Mouse (Mus musculus): ENCODE results near the gene Scp2. TPM values are rescaled to one million over a fixed set of nuclear protein-coding genes. Genes with fewer than 3 reads are reported as not detected.
A peak's percentile ranks its signal among the peaks of the same experiment; 100 is the strongest.
"Not testable (repeated sequence)": the region's sequence is repeated elsewhere in the genome, so short reads cannot be mapped to it uniquely, and the experiment has no call there.

The Scp2 gene
- total RNA-seq (2021): 100 to 1,000 TPM; 339 to 391 TPM
- long read RNA-seq, experiment 1, transcript Scp2-202 (5 exons, 772 nt): major isoform, 447 of 543 reads
- long read RNA-seq, experiment 1, transcript Scp2-201 (16 exons, 2,640 nt): minor isoform, 73 of 543 reads
- long read RNA-seq, experiment 1, partial matches to known transcripts: 14 of 543 reads
- long read RNA-seq, experiment 1, other reads (novel, unspliced or antisense): 8 of 543 reads
- long read RNA-seq, experiment 2, transcript Scp2-201 (16 exons, 2,640 nt): minor isoform, 39 of 329 reads
- long read RNA-seq, experiment 2, transcript Scp2-202 (5 exons, 772 nt): major isoform, 207 of 329 reads
- long read RNA-seq, experiment 2, partial matches to known transcripts: 6 of 329 reads
- long read RNA-seq, experiment 2, other reads (novel, unspliced or antisense): 76 of 329 reads

DNA sequence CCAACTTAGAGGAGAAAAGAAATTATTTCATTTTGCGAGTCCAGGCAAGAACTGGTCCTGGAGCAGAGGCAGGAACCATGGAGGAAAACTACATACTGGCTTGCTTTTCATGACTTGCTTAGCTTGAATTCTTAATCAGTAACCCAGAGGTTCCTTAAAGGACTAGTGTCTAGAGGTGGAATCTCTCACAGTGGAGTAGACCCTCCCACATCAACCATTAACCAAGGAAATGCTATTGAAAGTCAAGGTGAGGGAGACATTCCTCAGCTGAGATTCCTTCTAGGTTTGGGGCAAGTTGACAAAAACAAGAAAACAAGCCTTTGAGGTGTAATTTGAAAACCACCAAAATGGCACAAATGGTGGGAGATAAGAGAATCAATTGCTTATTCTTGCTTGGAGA, at the start of gene Scp2:
TSS of gene Scp2 (minus strand) at position 119 of the 400 bp plus-strand sequence.
- DNase-seq: no peak

GRCm38 (mm10) chr4:108192821-108193323, 48.1 kb upstream of the Scp2 start:
- DNase-seq: no peak

DNA sequence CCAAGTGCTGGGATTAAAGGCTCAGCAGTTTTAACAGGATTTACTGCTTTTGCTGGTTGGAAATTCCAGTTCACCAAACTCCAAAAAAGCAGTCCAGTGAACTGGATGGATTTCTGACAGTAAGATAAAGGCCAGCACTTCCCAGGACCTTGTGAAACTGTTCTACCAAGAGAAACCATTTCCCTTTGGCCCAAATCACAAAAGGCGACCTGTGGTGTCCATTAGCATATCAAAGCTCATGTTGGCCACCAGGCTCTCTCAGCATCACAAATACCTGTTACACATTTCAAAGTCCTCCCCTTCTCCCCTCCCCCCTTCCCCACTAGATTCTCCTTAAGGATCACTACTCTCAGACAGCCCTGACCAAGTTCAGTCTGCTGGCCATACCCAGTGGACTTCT, 37.5 kb upstream of the Scp2 start:
- DNase-seq: no peak

DNA sequence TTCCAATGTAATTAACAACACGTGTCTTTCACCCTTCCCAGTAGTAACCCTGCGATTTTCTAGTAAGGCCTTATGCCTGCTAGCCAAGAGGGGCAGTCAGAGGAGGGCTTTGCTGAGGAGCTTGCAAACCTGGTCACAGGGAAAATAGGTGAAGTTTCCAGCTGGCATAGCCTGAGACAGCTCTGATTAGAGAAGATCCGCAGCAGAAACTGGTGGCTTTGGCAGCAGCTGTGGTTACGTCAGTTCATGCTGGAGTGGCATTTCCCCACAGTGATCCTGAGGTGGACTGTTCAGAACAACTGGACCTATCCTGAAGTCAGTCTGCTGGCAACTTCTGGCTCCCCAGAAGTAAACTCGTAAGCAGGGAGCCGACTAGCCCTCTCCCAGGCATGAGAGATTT, 23.3 kb upstream of the Scp2 start:
- DNase-seq: peak in 1 of 2 experiments; percentile 18

DNA sequence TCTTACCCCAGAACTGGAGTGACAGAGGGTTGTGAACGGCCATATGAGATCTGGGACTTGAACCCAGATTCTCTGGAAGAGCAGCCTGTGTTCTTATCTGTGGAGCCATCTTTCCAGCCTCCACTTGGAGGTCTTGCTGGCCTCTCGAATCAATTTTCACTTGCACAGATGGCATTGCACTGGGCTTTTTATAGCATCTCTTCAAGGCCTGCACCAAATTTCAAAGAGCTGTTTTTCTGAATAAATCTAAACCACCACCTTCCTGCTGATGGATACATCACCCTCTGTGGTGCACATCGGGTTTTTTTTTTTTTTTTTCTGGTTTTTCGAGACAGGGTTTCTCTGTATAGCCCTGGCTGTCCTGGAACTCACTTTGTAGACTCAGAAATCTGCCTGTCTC, 22.1 kb upstream of the Scp2 start:
- DNase-seq: no peak

DNA sequence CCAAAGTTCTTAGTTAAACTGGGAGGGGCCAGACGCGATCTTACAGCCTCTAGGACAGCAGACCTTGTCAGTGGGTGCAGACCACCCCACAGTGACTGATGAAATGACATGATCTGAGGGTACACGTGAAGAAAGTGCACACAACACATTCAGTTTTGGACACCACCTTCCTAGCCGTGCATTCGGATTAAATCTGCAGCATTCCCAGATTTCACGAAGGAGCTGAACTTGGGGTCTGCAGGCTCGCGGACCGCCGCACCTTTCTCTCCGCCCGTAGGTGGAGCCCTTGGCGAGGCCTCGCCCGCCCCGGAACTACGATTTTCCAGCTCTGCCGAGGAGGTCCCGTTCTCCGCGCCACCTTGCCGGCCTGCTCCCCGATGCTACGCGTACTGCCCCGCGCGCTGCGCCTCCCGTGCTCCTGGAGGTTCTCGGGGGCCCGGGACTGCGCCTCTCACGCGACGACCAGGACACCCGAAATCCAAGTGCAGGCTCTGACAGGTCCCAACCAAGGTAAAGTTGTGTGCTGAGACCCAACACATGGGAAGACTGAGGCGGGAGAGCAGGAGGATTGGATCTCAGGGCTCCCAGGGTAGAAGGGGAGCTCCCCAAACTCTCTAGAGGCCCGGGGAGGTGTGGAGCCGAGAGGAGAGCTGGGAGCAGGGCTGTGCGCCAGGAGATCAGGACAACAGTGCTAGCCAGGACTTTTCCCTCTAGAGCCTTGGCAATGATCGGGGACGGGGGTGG, 20.5 kb upstream of the Scp2 start, which contains the start of gene Echdc2:
TSS of gene Echdc2 (plus strand) at position 286 of the 744 bp plus-strand sequence.
- peak; percentile 52 to 63 for DNase-seq

DNA sequence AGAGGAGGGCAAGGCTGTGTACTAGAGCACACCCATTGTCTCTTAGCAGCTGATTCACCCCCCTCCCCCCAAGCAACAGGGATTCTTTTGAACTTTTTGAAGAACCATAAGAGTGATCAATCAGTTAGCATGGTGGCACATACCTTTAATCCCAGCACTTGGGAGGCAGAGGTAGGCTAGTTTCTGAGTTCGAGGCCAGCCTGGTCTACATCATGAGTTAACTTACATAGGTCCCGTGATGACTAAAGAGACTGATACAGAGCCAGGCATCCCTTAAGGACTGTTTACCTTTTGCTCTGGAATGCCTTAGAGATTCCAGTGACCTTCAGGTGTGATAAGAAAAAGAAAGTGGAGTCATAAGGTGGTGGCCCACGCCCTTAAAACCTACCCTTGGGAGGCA, 18.5 kb upstream of the Scp2 start:
- no peak for DNase-seq

DNA sequence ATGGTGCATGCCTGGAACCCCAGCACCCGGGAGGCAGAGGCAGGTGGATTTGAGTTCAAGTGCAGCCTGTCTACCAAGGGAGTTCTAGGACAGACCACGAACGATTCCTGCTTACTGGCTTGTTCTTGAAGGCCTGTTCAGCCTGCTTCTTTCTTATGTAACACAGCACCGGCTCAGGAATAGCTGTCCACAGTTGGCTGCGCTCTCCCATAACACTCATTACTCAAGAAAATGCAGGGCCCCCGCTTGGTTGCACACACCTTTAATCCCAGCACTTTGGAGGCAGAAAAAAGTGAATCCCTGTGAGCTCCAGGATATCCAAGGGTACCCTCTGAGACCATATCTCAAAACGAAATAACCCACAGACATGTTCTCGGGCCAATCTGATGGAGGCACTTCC, 17.1 kb upstream of the Scp2 start:
- DNase-seq: no peak

- DNase-seq: not testable (repeated sequence)
Observed at GRCm38 (mm10) chr4:108155141-108155540, 10.3 kb upstream of the Scp2 start.

DNA sequence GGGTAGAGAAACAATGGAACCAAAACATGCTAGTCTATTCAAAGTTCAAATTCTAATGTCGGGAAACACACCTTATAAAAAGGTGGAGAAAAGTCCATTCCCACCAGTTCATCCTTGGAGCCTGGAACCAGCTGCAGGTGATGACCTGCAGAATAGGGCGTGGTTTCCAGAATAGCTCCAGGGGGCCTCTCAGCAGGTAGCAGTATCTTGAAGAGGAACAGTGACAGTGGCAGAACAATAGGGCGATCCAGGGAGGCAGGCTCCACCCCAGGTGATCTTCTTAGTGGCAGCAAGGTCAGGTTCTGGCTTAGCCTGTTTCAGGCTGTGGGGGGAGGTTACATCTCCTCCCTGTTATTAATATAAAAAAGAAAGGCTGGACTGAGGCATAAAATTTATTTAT, 756 bp upstream of the Scp2 start:
- not testable (repeated sequence) for DNase-seq

DNA sequence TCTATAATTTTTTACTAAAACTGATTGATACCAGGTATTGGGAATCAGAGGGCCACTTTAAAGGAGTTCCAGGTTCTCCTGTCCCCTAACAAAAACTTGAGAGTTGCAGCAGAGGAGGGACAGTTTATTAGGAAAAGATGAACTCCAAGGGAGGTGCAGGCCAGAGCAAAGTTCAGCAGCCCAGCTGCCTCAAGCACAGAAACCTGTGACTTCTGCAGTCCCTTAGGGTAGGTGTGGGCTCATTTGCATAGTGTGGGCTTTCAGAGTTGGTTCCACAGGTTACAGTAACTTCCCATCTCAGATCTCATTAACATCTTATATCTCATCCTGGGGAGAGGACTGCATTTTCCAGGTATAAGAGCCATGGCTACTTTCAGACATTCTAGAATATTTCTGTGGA, 1.0 kb downstream of the Scp2 start:
- DNase-seq: no peak

GRCm38 (mm10) chr4:108143178-108143577, 1.6 kb downstream of the Scp2 start:
- DNase-seq: not testable (repeated sequence)

DNA sequence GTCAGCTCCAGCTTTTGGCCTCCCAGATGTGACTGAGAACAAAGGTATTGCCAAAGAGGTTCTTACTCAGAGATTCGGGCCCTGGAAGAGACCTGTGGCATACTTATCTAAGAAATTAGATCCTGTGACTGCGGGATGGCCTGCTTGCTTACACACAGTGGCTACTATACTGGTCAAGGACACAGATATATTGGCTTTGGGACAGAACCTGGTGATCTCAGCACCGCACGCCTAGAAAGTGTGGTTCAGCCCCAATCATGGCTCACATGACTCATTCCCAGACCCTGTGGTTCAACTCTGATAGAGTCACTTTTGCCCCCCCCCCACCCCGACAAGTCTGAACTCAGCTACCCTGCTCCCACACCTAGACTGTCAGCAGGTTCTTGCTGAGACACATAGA, 7.9 kb downstream of the Scp2 start:
- no peak for DNase-seq

DNA sequence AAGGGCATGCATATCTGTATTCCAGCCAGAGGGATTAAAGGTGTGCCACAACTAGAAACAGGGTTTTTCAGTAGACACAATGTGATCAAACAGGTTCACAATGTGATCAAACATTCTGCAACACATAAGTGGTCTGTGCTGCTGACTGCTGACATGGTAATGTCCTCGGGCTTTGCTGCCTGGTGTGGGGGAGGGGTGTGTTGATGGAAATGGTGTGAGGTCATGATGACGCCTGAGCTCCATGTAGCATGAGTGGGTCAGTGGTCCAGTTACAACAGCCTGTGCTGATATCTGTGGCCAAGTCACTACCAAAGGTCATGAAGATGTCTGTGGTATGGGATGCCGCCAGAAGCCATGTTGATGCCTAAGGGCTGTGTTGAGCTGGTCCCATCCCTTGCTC, 14.3 kb downstream of the Scp2 start:
- DNase-seq: no peak

- peak; percentile 15 to 20 for DNase-seq
Observed at GRCm38 (mm10) chr4:108128339-108128738, 16.5 kb downstream of the Scp2 start.

GRCm38 (mm10) chr4:108127516-108127915, 17.3 kb downstream of the Scp2 start:
- DNase-seq: no peak

- no peak for DNase-seq
Observed at GRCm38 (mm10) chr4:108126260-108126659, 18.5 kb downstream of the Scp2 start.

GRCm38 (mm10) chr4:108124104-108124503, 20.7 kb downstream of the Scp2 start:
- DNase-seq: no peak

DNA sequence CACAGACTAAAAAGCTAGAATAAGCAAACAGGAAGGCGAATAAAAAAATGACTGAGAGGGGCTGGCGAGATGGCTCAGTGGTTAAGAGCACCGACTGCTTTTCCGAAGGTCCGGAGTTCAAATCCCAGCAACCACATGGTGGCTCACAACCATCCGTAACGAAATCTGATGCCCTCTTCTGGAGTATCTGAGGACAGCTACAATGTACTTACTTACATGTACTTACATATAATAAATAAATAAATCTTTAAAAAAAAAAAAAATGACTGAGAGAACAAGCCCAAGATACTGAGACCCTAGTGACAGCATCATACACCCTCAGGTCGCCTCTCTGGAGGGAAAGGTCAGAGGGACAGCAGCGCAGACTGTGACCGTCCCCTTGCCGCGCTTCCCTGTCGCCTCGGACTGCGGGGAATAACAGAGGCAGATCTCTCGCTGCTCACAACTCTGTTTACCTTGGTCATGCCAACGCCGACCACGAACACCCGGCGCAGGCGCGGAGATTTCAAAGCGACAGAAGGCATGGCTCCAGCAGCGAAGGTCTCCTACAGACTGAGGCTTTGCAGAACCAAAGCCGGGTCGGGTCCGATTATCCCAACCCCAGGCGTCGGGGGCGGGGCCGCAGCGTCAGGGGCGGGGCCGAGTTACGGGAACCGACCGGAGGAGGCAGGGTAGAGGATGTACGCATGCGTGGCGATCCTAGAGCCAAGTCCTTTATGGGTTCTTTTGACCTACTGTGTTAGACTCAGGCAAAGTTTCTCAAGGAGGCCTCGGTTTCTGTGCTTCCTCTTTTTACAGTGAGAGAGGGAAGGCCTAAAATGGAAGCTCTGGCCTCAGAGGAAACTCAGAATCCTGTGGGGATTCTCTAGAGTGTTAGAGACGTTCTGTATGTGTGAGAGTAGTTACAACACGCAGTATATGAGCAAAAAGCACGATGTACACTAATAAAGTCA, 26.6 kb downstream of the Scp2 start:
- DNase-seq: peak; percentile 96 to 99

GRCm38 (mm10) chr4:108117488-108117887, 27.3 kb downstream of the Scp2 start:
- DNase-seq: peak in 1 of 2 experiments; percentile 29

GRCm38 (mm10) chr4:108116466-108116865, 28.3 kb downstream of the Scp2 start:
- DNase-seq: no peak

DNA sequence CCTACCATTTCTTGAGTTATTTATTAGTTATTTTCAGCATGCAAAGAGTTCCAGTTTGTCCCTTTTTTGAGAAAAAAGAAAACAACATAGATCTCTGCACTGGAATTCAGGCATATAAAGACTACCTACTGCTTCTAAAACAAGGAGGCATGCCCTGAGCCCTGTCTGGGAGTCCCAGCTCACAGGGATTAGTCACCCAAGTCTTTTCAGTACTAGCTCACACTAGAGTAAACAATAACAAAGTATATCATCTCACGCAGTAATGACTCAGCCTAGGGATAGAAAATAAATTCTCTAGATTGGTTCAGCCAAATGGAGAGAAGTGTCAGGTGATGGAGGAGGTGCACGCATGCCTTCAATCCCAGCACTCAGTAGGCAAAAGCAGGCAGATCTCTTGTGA, 34.1 kb downstream of the Scp2 start:
- no peak for DNase-seq

Data from heart, adult 18-20 months (tissue).